Mouse (Mus musculus): ENCODE data around the gene Olfr1508. TPM values are rescaled to one million over a fixed set of nuclear protein-coding genes. Genes with fewer than 3 reads are reported as not detected.
"Not testable (repeated sequence)": the region's sequence is repeated elsewhere in the genome, so short reads cannot be mapped to it uniquely, and the experiment has no call there.

Olfr1508 gene
- polyA plus RNA-seq (2015; fragmentation: Nextera tagmentation; extraction: Ambion mirVana) = 0.03 TPM in 1 of 2 replicates, not detected in the other

DNA sequence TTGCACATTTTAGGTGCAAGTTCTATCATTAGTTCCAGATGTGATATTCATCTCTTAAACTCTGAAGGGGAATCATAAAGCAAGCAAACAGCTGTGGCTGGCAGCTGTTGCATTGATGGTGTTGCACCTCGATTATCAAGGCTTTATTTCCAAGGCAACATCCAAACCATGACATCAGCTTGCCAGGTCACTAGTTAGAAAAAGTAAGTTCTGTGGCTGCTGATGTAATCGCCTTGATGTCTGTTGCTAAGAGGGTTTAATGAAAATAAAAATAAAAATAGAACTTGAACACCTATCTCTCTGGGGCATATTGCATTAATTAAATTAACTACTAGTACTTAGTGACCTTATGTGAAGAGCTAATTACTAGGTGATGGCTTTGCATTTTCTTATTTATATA lies at the start of gene Olfr1508:
Gene Olfr1508 (minus strand): TSS at position 101 of the 400 bp plus-strand sequence.
- no peaks in the 10 kb centered on the region for H3K36me3 ChIP-seq
- H3K4me2 ChIP-seq = no peak within 1 kb of the TSS
- no peaks in the 10 kb centered on the region for H3K9me3 ChIP-seq (replicated peaks)
- H3K27me3 ChIP-seq (replicated peaks) = no peaks in the 10 kb centered on the region
- no peaks in the 10 kb centered on the region for H3K4me1 ChIP-seq
- H3K27ac ChIP-seq (replicated peaks) = no peak within 1 kb of the TSS
- H3K9ac ChIP-seq (replicated peaks) = no peak within 1 kb of the TSS
- WGBS = 74% methylated on average over 2 of the region's 2 CpGs
- ATAC-seq (ENCODE audit: low FRiP score) = no peak
- no peak within 1 kb of the TSS for H3K4me3 ChIP-seq (replicated peaks)

DNA sequence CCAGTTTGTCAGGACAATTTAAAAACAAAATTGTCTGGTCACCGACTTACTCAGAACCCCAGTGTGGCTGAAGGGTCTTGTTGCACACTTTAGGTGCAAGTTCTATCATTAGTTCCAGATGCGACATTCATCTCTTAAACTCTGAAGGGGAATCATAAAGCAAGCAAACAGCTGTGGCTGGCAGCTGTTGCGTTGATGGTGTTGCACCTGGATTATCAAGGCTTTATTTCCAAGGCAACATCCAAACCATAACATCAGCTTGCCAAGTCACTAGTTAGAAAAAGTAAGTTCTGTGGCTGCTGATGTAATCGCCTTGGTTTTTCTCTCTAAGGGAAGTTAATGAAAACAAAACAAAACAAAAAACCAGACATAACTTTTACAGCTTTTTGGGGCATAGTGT lies 28.2 kb upstream of the Olfr1508 start, which contains the start of gene Olfr1507:
Gene Olfr1507 (minus strand): TSS at position 234 of the 400 bp plus-strand sequence.
- H3K4me2 ChIP-seq = no peak within 1 kb of the TSS

DNA sequence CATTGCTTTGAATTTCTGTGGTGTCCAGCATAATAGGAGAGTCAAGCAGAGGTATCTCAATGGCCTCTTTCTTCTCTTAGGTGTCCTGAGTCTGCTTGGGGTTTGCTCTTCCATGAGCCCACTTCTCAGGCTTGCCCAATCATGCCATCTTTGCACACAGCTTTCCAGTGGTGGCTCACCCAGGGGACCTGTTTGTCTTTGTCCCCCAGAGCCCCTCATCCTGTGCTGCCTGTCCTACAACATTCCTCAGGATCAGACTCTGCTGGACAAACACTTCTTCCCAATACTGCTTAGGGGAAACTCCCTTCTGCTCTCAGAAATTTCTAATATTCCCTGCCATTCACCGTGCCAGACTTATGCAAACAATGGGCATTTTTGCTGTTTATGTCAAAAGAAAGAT lies 1.6 kb downstream of the Olfr1508 start:
- H3K9ac ChIP-seq (replicated peaks) = no peak overlapping the region
- WGBS = 86% methylated on average over 1 of the region's 1 CpGs

More for the DNA sequence above, 28.2 kb upstream of the Olfr1508 start, which contains the start of gene Olfr1507:
- ATAC-seq (ENCODE audit: low FRiP score) = no peak
- Histone ChIP-seq H3K27ac (replicated peaks) (no peak within 1 kb of the TSS), H3K36me3 (no peaks in the 10 kb centered on the region), H3K4me3 (replicated peaks) (no peak within 1 kb of the TSS), H3K4me1 (no peaks in the 10 kb centered on the region), H3K9ac (replicated peaks) (no peak within 1 kb of the TSS), H3K27me3 (replicated peaks) (no peaks in the 10 kb centered on the region), H3K9me3 (replicated peaks) (no peaks in the 10 kb centered on the region)
- 91% methylated on average over 4 of the region's 4 CpGs for WGBS

DNA sequence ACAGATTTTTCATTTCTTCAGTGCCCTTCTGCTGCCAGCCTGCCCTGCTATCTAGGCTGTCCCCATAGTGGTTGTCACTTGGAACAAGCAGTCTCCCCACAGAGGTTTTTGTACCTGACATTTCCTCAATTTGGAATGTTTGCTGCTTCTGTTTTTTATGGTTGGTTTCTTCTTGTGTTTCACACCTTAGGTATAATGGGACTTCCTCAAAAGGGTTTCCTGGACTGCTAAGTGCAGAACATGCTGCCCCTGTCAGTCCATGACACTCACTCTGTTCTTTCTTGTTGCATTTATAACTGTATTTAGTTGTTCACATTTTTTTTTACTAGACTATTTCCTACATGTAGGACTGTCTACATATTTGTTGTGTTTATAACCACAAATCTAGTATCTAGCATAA lies 5.4 kb downstream of the Olfr1508 start:
- H3K36me3 ChIP-seq = no peaks in the 10 kb centered on the region
- ATAC-seq (ENCODE audit: low FRiP score) = no peak
- H3K27me3 ChIP-seq (replicated peaks) = no peaks in the 10 kb centered on the region
- H3K4me3 ChIP-seq (replicated peaks) = no peak overlapping the region
- no peak overlapping the region for H3K4me2 ChIP-seq
- no peak overlapping the region for H3K9ac ChIP-seq (replicated peaks)
- no peaks in the 10 kb centered on the region for H3K4me1 ChIP-seq
- no peak overlapping the region for H3K27ac ChIP-seq (replicated peaks)
- no peaks in the 10 kb centered on the region for H3K9me3 ChIP-seq (replicated peaks)

More for the DNA sequence above, 1.6 kb downstream of the Olfr1508 start:
- H3K4me3 ChIP-seq (replicated peaks) = no peak overlapping the region
- H3K4me1 ChIP-seq = no peaks in the 10 kb centered on the region
- H3K36me3 ChIP-seq = no peaks in the 10 kb centered on the region
- no peaks in the 10 kb centered on the region for H3K27me3 ChIP-seq (replicated peaks)
- ATAC-seq (ENCODE audit: low FRiP score) = no peak
- no peak overlapping the region for H3K4me2 ChIP-seq
- no peaks in the 10 kb centered on the region for H3K9me3 ChIP-seq (replicated peaks)
- H3K27ac ChIP-seq (replicated peaks) = no peak overlapping the region

DNA sequence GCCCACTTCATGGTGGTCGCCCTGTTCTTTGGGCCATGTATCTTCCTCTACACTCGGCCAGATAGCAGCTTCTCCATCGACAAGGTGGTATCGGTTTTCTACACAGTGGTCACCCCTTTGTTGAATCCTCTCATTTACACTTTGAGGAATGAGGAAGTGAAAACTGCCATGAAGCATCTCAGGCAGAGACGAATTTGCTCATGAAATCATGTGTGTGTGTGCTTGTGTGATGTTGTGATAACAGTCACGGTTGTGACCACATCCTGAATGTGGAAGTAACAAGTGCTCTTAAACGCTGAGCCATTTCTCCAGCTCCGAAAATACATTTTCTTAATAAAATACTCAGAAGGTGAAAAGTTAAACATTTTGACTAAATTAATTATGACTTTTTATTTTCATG lies 16.2 kb downstream of the Olfr1508 start:
- WGBS = 90% methylated on average over 8 of the region's 8 CpGs
- H3K4me1 ChIP-seq = no peaks in the 10 kb centered on the region
- no peak for ATAC-seq (ENCODE audit: low FRiP score)
- no peak overlapping the region for H3K4me3 ChIP-seq (replicated peaks)
- H3K36me3 ChIP-seq = no peaks in the 10 kb centered on the region
- no peaks in the 10 kb centered on the region for H3K27me3 ChIP-seq (replicated peaks)
- H3K27ac ChIP-seq (replicated peaks) = no peak overlapping the region
- no peak overlapping the region for H3K4me2 ChIP-seq
- H3K9me3 ChIP-seq (replicated peaks) = no peaks in the 10 kb centered on the region
- H3K9ac ChIP-seq (replicated peaks) = no peak overlapping the region

DNA sequence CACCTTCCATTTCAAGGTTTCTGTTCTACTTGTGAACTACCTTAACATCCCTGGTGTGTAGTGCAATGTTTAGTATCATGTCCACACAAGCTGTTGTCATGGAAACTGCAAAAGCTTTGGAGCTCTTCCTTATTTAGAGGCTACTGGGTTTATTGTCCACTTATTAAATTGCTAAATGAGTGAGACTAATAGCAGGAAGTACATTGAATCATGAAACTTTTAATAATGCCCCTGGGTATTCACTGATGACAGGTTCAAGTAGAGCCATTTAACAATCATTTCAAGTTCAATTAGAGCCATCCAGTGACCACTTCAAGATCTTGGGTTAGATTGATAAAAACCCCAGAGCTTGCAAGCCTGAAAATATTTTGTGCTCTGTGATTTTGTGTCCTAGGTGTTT lies 24.6 kb downstream of the Olfr1508 start, which contains the start of gene Olfr1509:
Gene Olfr1509 (plus strand): TSS at position 301 of the 400 bp plus-strand sequence.
- Histone ChIP-seq H3K9ac (replicated peaks) (no peak within 1 kb of the TSS), H3K27me3 (replicated peaks) (no peaks in the 10 kb centered on the region), H3K4me1 (no peaks in the 10 kb centered on the region), H3K36me3 (no peaks in the 10 kb centered on the region), H3K27ac (replicated peaks) (no peak within 1 kb of the TSS), H3K9me3 (replicated peaks) (no peaks in the 10 kb centered on the region; the same call in 1 of the 2 replicates), H3K4me2 (no peak within 1 kb of the TSS), H3K4me3 (replicated peaks) (no peak within 1 kb of the TSS)
- ATAC-seq (ENCODE audit: low FRiP score) = no peak

DNA sequence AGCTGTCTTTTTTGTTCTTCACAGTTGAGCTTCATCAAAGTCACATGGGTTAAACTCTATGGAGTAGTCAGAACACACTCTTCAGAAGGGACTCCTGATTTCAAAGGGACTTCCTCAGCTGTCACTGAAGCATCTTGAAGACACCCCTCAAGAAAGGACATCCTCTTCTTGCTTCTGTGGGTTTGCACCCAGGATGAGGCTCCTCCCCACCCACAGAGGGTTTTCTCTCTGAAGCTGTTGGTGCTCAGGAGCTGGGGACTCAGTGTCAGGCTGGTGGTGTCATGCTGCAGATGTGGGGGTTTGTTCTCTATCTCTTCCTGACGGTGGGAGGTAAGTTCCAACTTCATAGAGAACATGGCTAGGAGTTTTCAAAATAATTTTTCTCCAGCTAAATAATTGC lies 39.6 kb downstream of the Olfr1508 start:
- Histone ChIP-seq H3K36me3 (no peaks in the 10 kb centered on the region), H3K9ac (replicated peaks) (no peak overlapping the region), H3K4me2 (no peak overlapping the region), H3K4me1 (no peaks in the 10 kb centered on the region), H3K4me3 (replicated peaks) (no peak overlapping the region), H3K9me3 (replicated peaks) (no peaks in the 10 kb centered on the region), H3K27ac (replicated peaks) (no peak overlapping the region), H3K27me3 (replicated peaks) (no peaks in the 10 kb centered on the region)
- 93% methylated on average over 1 of the region's 1 CpGs for WGBS
- ATAC-seq (ENCODE audit: low FRiP score) = no peak

GRCm38 (mm10) chr14:52414273-52414672 lies 53.0 kb downstream of the Olfr1508 start, which contains the start of gene Olfr1510:
Gene Olfr1510 (minus strand): TSS chr14:52414373.
- H3K4me2 ChIP-seq = no peak within 1 kb of the TSS
- H3K9ac ChIP-seq (replicated peaks) = no peak within 1 kb of the TSS
- 91% methylated on average over 3 of the region's 3 CpGs for WGBS
- no peaks in the 10 kb centered on the region for H3K9me3 ChIP-seq (replicated peaks)
- no peak within 1 kb of the TSS for H3K4me3 ChIP-seq (replicated peaks)
- H3K27me3 ChIP-seq (replicated peaks) = no peaks in the 10 kb centered on the region
- H3K27ac ChIP-seq (replicated peaks) = no peak within 1 kb of the TSS
- H3K36me3 ChIP-seq = no peaks in the 10 kb centered on the region
- ATAC-seq (ENCODE audit: low FRiP score) = no peak
- no peaks in the 10 kb centered on the region for H3K4me1 ChIP-seq

- not testable (repeated sequence) for H3K4me3 ChIP-seq (replicated peaks); H3K27ac ChIP-seq (replicated peaks); H3K36me3 ChIP-seq; H3K4me2 ChIP-seq; ATAC-seq (ENCODE audit: low FRiP score); H3K9ac ChIP-seq (replicated peaks); H3K9me3 ChIP-seq (replicated peaks); H3K4me1 ChIP-seq; H3K27me3 ChIP-seq (replicated peaks)
- 89% methylated on average over 7 of the region's 10 CpGs for WGBS
Measured at GRCm38 (mm10) chr14:52410142-52410919, 57.0 kb downstream of the Olfr1508 start.

Other genes with a start within 250 kb of the Olfr1508 start
- gene Chd8, start 209.7 kb downstream of the Olfr1508 start, polyA plus RNA-seq (2015; fragmentation: Nextera tagmentation; extraction: Ambion mirVana) = 30.0 and 30.5 TPM in 2 replicates
- gene Tox4, start 188.3 kb downstream of the Olfr1508 start, polyA plus RNA-seq (2015; fragmentation: Nextera tagmentation; extraction: Ambion mirVana) = 51.0 and 52.5 TPM in 2 replicates
- gene Rab2b, start 187.9 kb downstream of the Olfr1508 start, polyA plus RNA-seq (2015; fragmentation: Nextera tagmentation; extraction: Ambion mirVana) = 47.5 and 50.0 TPM in 2 replicates
- 44.9 and 47.9 TPM in 2 replicates for gene Mettl3, start 162.4 kb downstream of the Olfr1508 start, polyA plus RNA-seq (2015; fragmentation: Nextera tagmentation; extraction: Ambion mirVana)
- gene Sall2, start 138.7 kb downstream of the Olfr1508 start, polyA plus RNA-seq (2015; fragmentation: Nextera tagmentation; extraction: Ambion mirVana) = 40.0 and 41.6 TPM in 2 replicates
- gene Olfr1513, start 111.1 kb downstream of the Olfr1508 start, polyA plus RNA-seq (2015; fragmentation: Nextera tagmentation; extraction: Ambion mirVana) = not detected in 2 replicates
- 0.09 and 0.13 TPM in 2 replicates for gene Olfr1512, start 88.3 kb downstream of the Olfr1508 start, polyA plus RNA-seq (2015; fragmentation: Nextera tagmentation; extraction: Ambion mirVana)
- gene Olfr1511, start 70.1 kb downstream of the Olfr1508 start, polyA plus RNA-seq (2015; fragmentation: Nextera tagmentation; extraction: Ambion mirVana) = 0.28 and 0.31 TPM in 2 replicates
- not detected in 2 replicates for gene Olfr1510, start 53.1 kb downstream of the Olfr1508 start, polyA plus RNA-seq (2015; fragmentation: Nextera tagmentation; extraction: Ambion mirVana)
- not detected in 2 replicates for gene Olfr1509, start 24.5 kb downstream of the Olfr1508 start, polyA plus RNA-seq (2015; fragmentation: Nextera tagmentation; extraction: Ambion mirVana)
- gene Olfr1507, start 28.3 kb upstream of the Olfr1508 start, polyA plus RNA-seq (2015; fragmentation: Nextera tagmentation; extraction: Ambion mirVana) = not detected in 2 replicates

Measured in neural tube, embryonic 15.5 days (tissue).